27 mouse cellular contexts compared by ENCODE assay signal in genomic region chr12:11286382-11286781, GRCm38 (mm10). TPM values are rescaled to one million over a fixed set of nuclear protein-coding genes. Genes with fewer than 3 reads are reported as not detected.
A peak's percentile ranks its signal among the peaks of the same experiment; 100 is the strongest.
DNase-seq lines count a peak whose midpoint lies in the region; ATAC-seq and TF ChIP-seq lines count a peak whose summit lies in the region.
"Had no signal": no experiment of that assay in that cellular context is flagged by ENCODE, and none has a peak within 500 bp of the region (broad histone marks: within the 10 kb centered on the region; RNA-seq: fewer than 3 reads in every experiment).

No protein-coding gene starts in this region.

- no peak overlapping the region for H3K4me2 ChIP-seq in midbrain, postnatal 0 days (ENCODE audit: low read depth, low read length, poor library complexity, severe bottlenecking)
- H3K4me2 ChIP-seq: embryonic facial prominence, embryonic 13.5 days; heart, embryonic 13.5 days; hindbrain, embryonic 12.5 days; neural tube, embryonic 12.5 days; stomach, embryonic 15.5 days had no signal

- H3K27ac ChIP-seq in layer of hippocampus, adult 2 months: no peak overlapping the region
- H3K27ac ChIP-seq in midbrain, postnatal 0 days (ENCODE audit: low read depth, low read length): no peak overlapping the region
- H3K27ac ChIP-seq in midbrain, embryonic 10.5 days (replicated peaks): no peak overlapping the region
- H3K27ac ChIP-seq: embryonic facial prominence, embryonic 13.5 days; heart, embryonic 13.5 days; hindbrain, embryonic 12.5 days; neural tube, embryonic 12.5 days; stomach, embryonic 15.5 days had no signal

- 93% methylated on average over 2 of the region's 2 CpGs for WGBS in midbrain, postnatal 0 days
- 94% methylated on average over 2 of the region's 2 CpGs for WGBS in midbrain, embryonic 10.5 days

- H3K9me3 ChIP-seq in midbrain, postnatal 0 days (ENCODE audit: low read length): no peaks in the 10 kb centered on the region
- no peaks in the 10 kb centered on the region for H3K9me3 ChIP-seq in midbrain, embryonic 10.5 days (replicated peaks)
- H3K9me3 ChIP-seq: embryonic facial prominence, embryonic 13.5 days; G1E; heart, embryonic 13.5 days; hindbrain, embryonic 12.5 days; megakaryocyte, embryonic 14.5 days; neural tube, embryonic 12.5 days; stomach, embryonic 15.5 days had no signal

- TF ChIP-seq CTCF in layer of hippocampus, adult 2 months (conservative IDR thresholded peaks at IDR 0.05): peak; percentile 54
- peak; percentile 16; the same call in 1 of the 2 replicates for TF ChIP-seq CTCF in midbrain, postnatal 0 days (IDR thresholded peaks at IDR 0.05)

- no peak overlapping the region for H3K9ac ChIP-seq in midbrain, postnatal 0 days (replicated peaks; ENCODE audit: low read length, poor library complexity, severe bottlenecking)
- H3K9ac ChIP-seq: embryonic facial prominence, embryonic 13.5 days; heart, embryonic 13.5 days; hindbrain, embryonic 12.5 days; neural tube, embryonic 12.5 days; stomach, embryonic 15.5 days had no signal

- no peaks in the 10 kb centered on the region for H3K4me1 ChIP-seq in midbrain, postnatal 0 days (ENCODE audit: insufficient read depth, low read length)
- no peaks in the 10 kb centered on the region for H3K4me1 ChIP-seq in midbrain, embryonic 10.5 days
- H3K4me1 ChIP-seq: embryonic facial prominence, embryonic 13.5 days; heart, embryonic 13.5 days; hindbrain, embryonic 12.5 days; neural tube, embryonic 12.5 days; stomach, embryonic 15.5 days had no signal

- H3K4me3 ChIP-seq in layer of hippocampus, adult 2 months: no peak overlapping the region
- no peak overlapping the region for H3K4me3 ChIP-seq in midbrain, postnatal 0 days (ENCODE audit: low read depth, low read length)
- no peak overlapping the region for H3K4me3 ChIP-seq in midbrain, embryonic 10.5 days
- H3K4me3 ChIP-seq: embryonic facial prominence, embryonic 13.5 days; heart, embryonic 13.5 days; hindbrain, embryonic 12.5 days; megakaryocyte, embryonic 14.5 days; neural tube, embryonic 12.5 days; stomach, embryonic 15.5 days had no signal

- ATAC-seq in CD4-positive, CD25-positive, alpha-beta regulatory T cell, adult 4 months: no peak
- no peak for ATAC-seq in midbrain, postnatal 0 days (ENCODE audit: low FRiP score)
- ATAC-seq: forebrain, embryonic 14.5 days had no signal

- no peaks in the 10 kb centered on the region for H3K27me3 ChIP-seq in midbrain, postnatal 0 days (ENCODE audit: insufficient read depth, low read length)
- no peaks in the 10 kb centered on the region for H3K27me3 ChIP-seq in midbrain, embryonic 10.5 days (ENCODE audit: low read depth, poor library complexity, severe bottlenecking)
- H3K27me3 ChIP-seq in splenic B cell, adult 2 months (ENCODE audit: control insufficient read depth, insufficient read depth, low read length, poor library complexity, severe bottlenecking): no peaks in the 10 kb centered on the region
- H3K27me3 ChIP-seq: embryonic facial prominence, embryonic 13.5 days; heart, embryonic 13.5 days; hindbrain, embryonic 12.5 days; megakaryocyte, embryonic 14.5 days; neural tube, embryonic 12.5 days; stomach, embryonic 15.5 days had no signal

- H3K36me3 ChIP-seq in midbrain, postnatal 0 days (ENCODE audit: insufficient read depth, low read length): peaks cover 37% of the 10 kb centered on the region
- H3K36me3 ChIP-seq in midbrain, embryonic 10.5 days: peaks cover 98% of the 10 kb centered on the region
- peaks cover 15% of the 10 kb centered on the region; the same call in 1 of the 2 replicates for H3K36me3 ChIP-seq in splenic B cell, adult 2 months (ENCODE audit: control insufficient read depth, insufficient read depth, low read length, poor library complexity, severe bottlenecking)

- DNase-seq in CD4-positive, CD25-positive, alpha-beta regulatory T cell, adult 2 months (ENCODE audit: low read depth, low spot score): peak; percentile 26
- DNase-seq in layer of hippocampus, adult 2 months (ENCODE audit: low spot score in 2 of 2): no peak
- DNase-seq in layer of hippocampus, postnatal 36 days: no peak
- no peak for DNase-seq in midbrain, postnatal 0 days (ENCODE audit: low spot score)
- no peak for DNase-seq in midbrain, embryonic 10.5 days (ENCODE audit: low spot score)
- peak; percentile 13 for DNase-seq in splenic B cell, adult 2 months (ENCODE audit: low read depth, low spot score)
- DNase-seq in adrenal gland, postnatal 25 days: no peak
- DNase-seq: adrenal gland, postnatal 14 days; cerebellum, adult 8-10 months; cerebellum, postnatal 36 days; embryo, embryonic 11 days; heart, postnatal 14 days; kidney, adult 8-10 months; kidney, postnatal 25 days; lung, postnatal 36 days; midbrain, embryonic 14.5 days; right cerebral cortex, postnatal 25 days; thymus, adult 18-20 months had no signal

RNA-seq across cellular contexts. Expression of gene Smc6, which starts 20.7 kb away (rescaled TPM):
- polyA plus RNA-seq in CD4-positive, CD25-positive, alpha-beta regulatory T cell, adult 4 months (2017; shearing (Covaris generic)): 100 to 1,000 TPM; 119 to 222 TPM
- 10 to 100 TPM; 31.7 to 38.6 TPM for total RNA-seq in layer of hippocampus, adult 2 months (2021)
- 10 to 100 TPM; 34.6 to 35.3 TPM for total RNA-seq in layer of hippocampus, postnatal 36 days (2021)
- 22.4 and 24.4 TPM in 2 replicates for total RNA-seq in midbrain, postnatal 0 days (2014; rRNA removed)
- 99.8 and 103 TPM in 2 replicates for polyA plus RNA-seq in midbrain, postnatal 0 days (2015; fragmentation: Nextera tagmentation; extraction: Ambion mirVana)
- 130 TPM in 2 replicates for polyA plus RNA-seq in midbrain, embryonic 10.5 days (2016; fragmentation: Nextera tagmentation; extraction: Ambion mirVana)
- 36.7 and 44.5 TPM in 2 replicates for total RNA-seq in adrenal gland, postnatal 25 days (2021)

RNA-seq across cellular contexts. Expression of gene Gen1, which starts 20.8 kb away (rescaled TPM):
- polyA plus RNA-seq in CD4-positive, CD25-positive, alpha-beta regulatory T cell, adult 4 months (2017; shearing (Covaris generic)): 1 to 10 TPM; 1.2 to 1.5 TPM
- total RNA-seq in layer of hippocampus, adult 2 months (2021): 1 to 10 TPM; 1.3 to 3.3 TPM
- 1 to 10 TPM; 2.7 to 2.9 TPM for total RNA-seq in layer of hippocampus, postnatal 36 days (2021)
- total RNA-seq in midbrain, postnatal 0 days (2014; rRNA removed): 0.99 and 2.1 TPM in 2 replicates
- polyA plus RNA-seq in midbrain, postnatal 0 days (2015; fragmentation: Nextera tagmentation; extraction: Ambion mirVana): 0.42 and 0.51 TPM in 2 replicates
- 15.3 and 17.9 TPM in 2 replicates for polyA plus RNA-seq in midbrain, embryonic 10.5 days (2016; fragmentation: Nextera tagmentation; extraction: Ambion mirVana)
- total RNA-seq in adrenal gland, postnatal 25 days (2021): 4.9 and 5.8 TPM in 2 replicates

Comparison
In these comparisons a context has a peak if more than half of its experiments do, and no peak if none do; other contexts are left out.
1. DNase-seq: peak in CD4-positive, CD25-positive, alpha-beta regulatory T cell, adult 2 months (single experiment) and splenic B cell, adult 2 months (single experiment); none in layer of hippocampus, adult 2 months (0 of 2), layer of hippocampus, postnatal 36 days (0 of 2), midbrain, postnatal 0 days (single experiment), midbrain, embryonic 10.5 days (single experiment) and adrenal gland, postnatal 25 days (single experiment).